ENCODE assay signal across 42 mouse cellular contexts in the genomic region with DNA sequence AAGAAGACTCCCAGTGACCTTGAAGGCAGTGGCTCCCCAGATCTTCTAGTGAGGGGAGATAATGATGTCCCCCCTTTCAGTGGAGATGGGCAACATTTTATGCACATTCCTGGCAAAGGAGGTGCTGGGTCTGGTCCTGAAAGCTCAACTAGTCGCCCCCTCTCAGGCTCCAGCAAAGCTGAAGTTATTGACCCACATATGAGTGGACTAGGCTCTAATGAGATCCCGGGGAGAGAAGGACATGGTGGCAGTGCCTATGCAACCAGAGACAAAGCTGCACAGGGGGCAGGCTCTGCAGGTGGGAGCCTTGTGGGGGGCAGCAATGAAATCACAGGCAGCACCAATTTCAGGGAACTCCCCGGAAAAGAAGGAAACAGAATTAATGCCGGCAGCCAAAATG. TPM values are rescaled to one million over a fixed set of nuclear protein-coding genes. Genes with fewer than 3 reads are reported as not detected.
"Had no signal": no experiment of that assay in that cellular context is flagged by ENCODE, and none has a peak within 500 bp of the region (broad histone marks: within the 10 kb centered on the region; RNA-seq: fewer than 3 reads in every experiment).

No protein-coding gene starts in this region.

- H3K27ac ChIP-seq: heart, embryonic 13.5 days; heart, embryonic 15.5 days; hindbrain, embryonic 10.5 days; hindbrain, embryonic 12.5 days; hindbrain, embryonic 13.5 days; hindbrain, embryonic 14.5 days; hindbrain, embryonic 15.5 days; hindbrain, postnatal 0 days; intestine, embryonic 15.5 days; kidney, embryonic 15.5 days; kidney, postnatal 0 days; layer of hippocampus, adult 2 months had no signal

- H3K36me3 ChIP-seq: heart, embryonic 12.5 days; heart, embryonic 13.5 days; heart, embryonic 15.5 days; hindbrain, embryonic 10.5 days; hindbrain, embryonic 12.5 days; hindbrain, embryonic 13.5 days; hindbrain, embryonic 15.5 days; intestine, embryonic 15.5 days; kidney, embryonic 15.5 days had no signal

- ATAC-seq: hindbrain, embryonic 16.5 days; hindbrain, postnatal 0 days; inflammation-experienced regulatory T-cells, adult 6 months; intestine, embryonic 15.5 days; intestine, embryonic 16.5 days; intestine, postnatal 0 days had no signal

- H3K4me2 ChIP-seq: heart, embryonic 11.5 days; heart, embryonic 12.5 days; heart, embryonic 13.5 days; heart, embryonic 15.5 days; hindbrain, embryonic 12.5 days; hindbrain, embryonic 13.5 days; hindbrain, embryonic 14.5 days; hindbrain, embryonic 15.5 days; intestine, embryonic 15.5 days; kidney, embryonic 15.5 days had no signal

- H3K4me1 ChIP-seq: heart, embryonic 12.5 days; hindbrain, embryonic 10.5 days; hindbrain, embryonic 12.5 days; hindbrain, embryonic 15.5 days; intestine, embryonic 15.5 days had no signal

- H3K4me3 ChIP-seq: heart, embryonic 12.5 days; heart, embryonic 13.5 days; heart, embryonic 15.5 days; hindbrain, embryonic 10.5 days; hindbrain, embryonic 12.5 days; hindbrain, embryonic 13.5 days; hindbrain, embryonic 15.5 days; intestine, embryonic 15.5 days; kidney, embryonic 15.5 days; layer of hippocampus, adult 2 months had no signal

- H3K9me3 ChIP-seq: heart, embryonic 12.5 days; heart, embryonic 13.5 days; heart, embryonic 15.5 days; hindbrain, embryonic 10.5 days; hindbrain, embryonic 12.5 days; hindbrain, embryonic 13.5 days; hindbrain, embryonic 15.5 days; intestine, embryonic 15.5 days; kidney, embryonic 15.5 days had no signal

- H3K9ac ChIP-seq: heart, embryonic 12.5 days; heart, embryonic 13.5 days; heart, embryonic 15.5 days; hindbrain, embryonic 12.5 days; hindbrain, embryonic 13.5 days; hindbrain, embryonic 14.5 days; hindbrain, embryonic 15.5 days; intestine, embryonic 15.5 days; kidney, embryonic 15.5 days had no signal

- H3K27me3 ChIP-seq: hindbrain, embryonic 13.5 days; hindbrain, embryonic 15.5 days; intestine, embryonic 15.5 days; kidney, embryonic 15.5 days had no signal

- DNase-seq: heart, postnatal 10 days; heart, postnatal 14 days; heart, postnatal 36 days; heart, postnatal 4 days; kidney, adult 11 months; kidney, adult 18-20 months; kidney, adult 2 months; kidney, adult 8-10 months; kidney, adult 9 months; kidney, postnatal 10 days; kidney, postnatal 14 days; kidney, postnatal 25 days; kidney, postnatal 36 days; kidney, postnatal 4 days; layer of hippocampus, adult 9-11 months; layer of hippocampus, postnatal 36 days had no signal

RNA-seq across cellular contexts. Expression of gene Mepe, which starts 12.4 kb away (rescaled TPM):
- polyA plus RNA-seq: heart, embryonic 11.5 days; heart, embryonic 12.5 days; heart, embryonic 13.5 days; heart, embryonic 14.5 days; heart, embryonic 15.5 days; heart, embryonic 16.5 days; heart, postnatal 0 days; hindbrain, embryonic 10.5 days; hindbrain, embryonic 11.5 days; hindbrain, embryonic 12.5 days; hindbrain, embryonic 13.5 days; hindbrain, embryonic 14.5 days; hindbrain, embryonic 15.5 days; hindbrain, embryonic 16.5 days; hindbrain, postnatal 0 days; inflammation-experienced regulatory T-cells, adult 6 months; intestine, embryonic 14.5 days; intestine, embryonic 15.5 days; intestine, embryonic 16.5 days; intestine, postnatal 0 days; kidney, adult 2 months; kidney, embryonic 14.5 days; kidney, embryonic 15.5 days; kidney, embryonic 16.5 days; kidney, postnatal 0 days; large intestine, adult 2 months had no signal

RNA-seq across cellular contexts. Expression of gene Ibsp, which starts 38.5 kb away (rescaled TPM):
- polyA plus RNA-seq: heart, embryonic 11.5 days; heart, embryonic 12.5 days; heart, embryonic 14.5 days; heart, postnatal 0 days; hindbrain, embryonic 12.5 days; hindbrain, embryonic 14.5 days; inflammation-experienced regulatory T-cells, adult 6 months; intestine, embryonic 15.5 days; intestine, postnatal 0 days; kidney, adult 2 months; kidney, embryonic 14.5 days; kidney, postnatal 0 days had no signal
